Mouse (Mus musculus): ENCODE data around the gene Tap1.
"Not testable (repeated sequence)": the region's sequence is repeated elsewhere in the genome, so short reads cannot be mapped to it uniquely, and the experiment has no call there.

Tap1 gene

GRCm38 (mm10) chr17:34205021-34205745 is 17.8 kb downstream of the Tap1 start:
- DNase-seq = peak; percentile 73

GRCm38 (mm10) chr17:34205746-34206176 is 18.4 kb downstream of the Tap1 start:
- DNase-seq = peak; percentile 67

- no peak for DNase-seq
These were observed 19.4 kb downstream of the Tap1 start for GRCm38 (mm10) chr17:34206731-34207130.

- DNase-seq = peak; percentile 60
These were observed 20.1 kb downstream of the Tap1 start for GRCm38 (mm10) chr17:34207456-34207855.

- no peak for DNase-seq
These were observed 20.5 kb downstream of the Tap1 start for GRCm38 (mm10) chr17:34207866-34208265.

GRCm38 (mm10) chr17:34208421-34208820 is 21.1 kb downstream of the Tap1 start:
- no peak for DNase-seq

- peak; percentile 51 for DNase-seq
These were observed 22.3 kb downstream of the Tap1 start for GRCm38 (mm10) chr17:34209680-34210079.

- DNase-seq = peak; percentile 70
These were observed 23.2 kb downstream of the Tap1 start for GRCm38 (mm10) chr17:34210599-34210998.

GRCm38 (mm10) chr17:34211746-34212365 is 24.5 kb downstream of the Tap1 start:
- DNase-seq = peak; percentile 85

GRCm38 (mm10) chr17:34213936-34214335 is 26.6 kb downstream of the Tap1 start:
- peak; percentile 1 for DNase-seq

- DNase-seq = peak; percentile 0
These were observed 27.8 kb downstream of the Tap1 start for GRCm38 (mm10) chr17:34215176-34215575.

GRCm38 (mm10) chr17:34217216-34217928 is 30.0 kb downstream of the Tap1 start:
- peak; percentile 4 for DNase-seq

- no peak for DNase-seq
These were observed 30.6 kb downstream of the Tap1 start for GRCm38 (mm10) chr17:34217986-34218385.

GRCm38 (mm10) chr17:34218675-34219074 is 31.3 kb downstream of the Tap1 start:
- no peak for DNase-seq

- DNase-seq = peak; percentile 89
These were observed 31.7 kb downstream of the Tap1 start for GRCm38 (mm10) chr17:34219096-34219495.

GRCm38 (mm10) chr17:34219801-34220200 is 32.4 kb downstream of the Tap1 start:
- DNase-seq = not testable (repeated sequence)

- DNase-seq = not testable (repeated sequence)
These were observed 33.0 kb downstream of the Tap1 start for GRCm38 (mm10) chr17:34220401-34220800.

GRCm38 (mm10) chr17:34224816-34225215 is 37.5 kb downstream of the Tap1 start:
- DNase-seq = no peak

GRCm38 (mm10) chr17:34225426-34225825 is 38.1 kb downstream of the Tap1 start:
- DNase-seq = no peak

GRCm38 (mm10) chr17:34225911-34226310 is 38.6 kb downstream of the Tap1 start:
- not testable (repeated sequence) for DNase-seq

GRCm38 (mm10) chr17:34230971-34231370 is 43.6 kb downstream of the Tap1 start:
- DNase-seq = not testable (repeated sequence)

- DNase-seq = not testable (repeated sequence)
These were observed 44.7 kb downstream of the Tap1 start for GRCm38 (mm10) chr17:34232021-34232420.

GRCm38 (mm10) chr17:34234926-34235325 is 47.6 kb downstream of the Tap1 start:
- peak; percentile 92 for DNase-seq

- DNase-seq = no peak
These were observed 49.3 kb downstream of the Tap1 start for GRCm38 (mm10) chr17:34236691-34237090.
